Mouse (Mus musculus): ENCODE measurements at regions not wholly inside any gene's neighbourhood (a gene's known extent, or its start where the extent isn't known, plus 50 kb on each side); places are given as distances from the start of the nearest gene placed in this dataset.

GRCm38 (mm10) chr2:17290709-17291108, 440.6 kb downstream of the Nebl start:
- no peak for DNase-seq

- DNase-seq: peak; percentile 67
These were observed 443.7 kb downstream of the Nebl start for GRCm38 (mm10) chr2:17287598-17287997.

- DNase-seq: no peak
These were observed 481.3 kb downstream of the Nebl start for GRCm38 (mm10) chr2:17249960-17250359.

- DNase-seq: no peak
These were observed 485.4 kb downstream of the Nebl start for GRCm38 (mm10) chr2:17245821-17246220.

- no peak for DNase-seq
These were observed 515.7 kb downstream of the Nebl start for GRCm38 (mm10) chr2:17215607-17216006.

GRCm38 (mm10) chr2:17214881-17215280, 516.4 kb downstream of the Nebl start:
- DNase-seq: no peak

GRCm38 (mm10) chr2:17212566-17212965, 518.7 kb downstream of the Nebl start:
- no peak for DNase-seq

GRCm38 (mm10) chr2:17211105-17211504, 520.2 kb downstream of the Nebl start:
- DNase-seq: no peak

- no peak for DNase-seq
These were observed 537.7 kb downstream of the Nebl start for GRCm38 (mm10) chr2:17193611-17194010.

- DNase-seq: no peak
These were observed 542.1 kb downstream of the Nebl start for GRCm38 (mm10) chr2:17189169-17189568.

GRCm38 (mm10) chr2:17187822-17188221, 543.4 kb downstream of the Nebl start:
- DNase-seq: no peak

- no peak for DNase-seq
These were observed 547.6 kb downstream of the Nebl start for GRCm38 (mm10) chr2:17183696-17184095.

GRCm38 (mm10) chr2:17181597-17181996, 549.7 kb downstream of the Nebl start:
- no peak for DNase-seq

GRCm38 (mm10) chr2:17168896-17169295, 562.4 kb downstream of the Nebl start:
- DNase-seq: no peak

- peak; percentile 23 for DNase-seq
These were observed 566.2 kb downstream of the Nebl start for GRCm38 (mm10) chr2:17165016-17165415.

- DNase-seq: peak; percentile 21
These were observed 572.8 kb downstream of the Nebl start for GRCm38 (mm10) chr2:17158463-17158862.

- DNase-seq: no peak
These were observed 573.9 kb downstream of the Nebl start for GRCm38 (mm10) chr2:17157336-17157735.

GRCm38 (mm10) chr2:17155596-17155995, 575.7 kb downstream of the Nebl start:
- DNase-seq: no peak

GRCm38 (mm10) chr2:17123626-17124025, 607.6 kb downstream of the Nebl start:
- no peak for DNase-seq

- no peak for DNase-seq
These were observed 614.0 kb downstream of the Nebl start for GRCm38 (mm10) chr2:17117292-17117691.

- DNase-seq: no peak
These were observed 620.1 kb downstream of the Nebl start for GRCm38 (mm10) chr2:17111177-17111576.

GRCm38 (mm10) chr2:17101161-17101560, 630.1 kb downstream of the Nebl start:
- no peak for DNase-seq

- no peak for DNase-seq
These were observed 633.7 kb downstream of the Nebl start for GRCm38 (mm10) chr2:17097546-17097945.

- no peak for DNase-seq
These were observed 639.8 kb downstream of the Nebl start for GRCm38 (mm10) chr2:17091454-17091853.

GRCm38 (mm10) chr2:17081266-17081665, 650.0 kb downstream of the Nebl start:
- no peak for DNase-seq

Measured in lung, postnatal 36 days (tissue).